Mouse (Mus musculus): ENCODE results near the gene Ddi2.
"Not testable (repeated sequence)": the region's sequence is repeated elsewhere in the genome, so short reads cannot be mapped to it uniquely, and the experiment has no call there.

Ddi2 gene

GRCm38 (mm10) chr4:141722731-141723672 is at the start of gene Ddi2:
Gene Ddi2 (minus strand): TSS chr4:141723419.
- peak; percentile 76 for ATAC-seq (ENCODE audit: insufficient number of reproducible peaks, low FRiP score, low TSS enrichment)

GRCm38 (mm10) chr4:141773019-141773418 is 49.8 kb upstream of the Ddi2 start:
- not testable (repeated sequence) for ATAC-seq (ENCODE audit: insufficient number of reproducible peaks, low FRiP score, low TSS enrichment)

GRCm38 (mm10) chr4:141771823-141772222 is 48.6 kb upstream of the Ddi2 start:
- no peak for ATAC-seq (ENCODE audit: insufficient number of reproducible peaks, low FRiP score, low TSS enrichment)

GRCm38 (mm10) chr4:141769501-141770160 is 46.4 kb upstream of the Ddi2 start:
- ATAC-seq (ENCODE audit: insufficient number of reproducible peaks, low FRiP score, low TSS enrichment), result no peak

- peak; percentile 87; the same call in 1 of the 2 replicates for ATAC-seq (ENCODE audit: insufficient number of reproducible peaks, low FRiP score, low TSS enrichment)
Measured at GRCm38 (mm10) chr4:141767353-141768036, 44.3 kb upstream of the Ddi2 start.

- ATAC-seq (ENCODE audit: insufficient number of reproducible peaks, low FRiP score, low TSS enrichment), result no peak
Measured at GRCm38 (mm10) chr4:141766668-141767352, 43.6 kb upstream of the Ddi2 start.

GRCm38 (mm10) chr4:141766316-141766667 is 43.1 kb upstream of the Ddi2 start:
- ATAC-seq (ENCODE audit: insufficient number of reproducible peaks, low FRiP score, low TSS enrichment), result no peak

GRCm38 (mm10) chr4:141765008-141765407 is 41.8 kb upstream of the Ddi2 start:
- ATAC-seq (ENCODE audit: insufficient number of reproducible peaks, low FRiP score, low TSS enrichment), result no peak

- no peak for ATAC-seq (ENCODE audit: insufficient number of reproducible peaks, low FRiP score, low TSS enrichment)
Measured at GRCm38 (mm10) chr4:141763476-141763875, 40.3 kb upstream of the Ddi2 start.

- ATAC-seq (ENCODE audit: insufficient number of reproducible peaks, low FRiP score, low TSS enrichment), result no peak
Measured at GRCm38 (mm10) chr4:141762102-141762598, 38.9 kb upstream of the Ddi2 start.

- no peak for ATAC-seq (ENCODE audit: insufficient number of reproducible peaks, low FRiP score, low TSS enrichment)
Measured at GRCm38 (mm10) chr4:141760942-141761341, 37.7 kb upstream of the Ddi2 start.

- no peak for ATAC-seq (ENCODE audit: insufficient number of reproducible peaks, low FRiP score, low TSS enrichment)
Measured at GRCm38 (mm10) chr4:141758874-141759542, 35.8 kb upstream of the Ddi2 start.

- ATAC-seq (ENCODE audit: insufficient number of reproducible peaks, low FRiP score, low TSS enrichment), result no peak
Measured at GRCm38 (mm10) chr4:141757124-141757523, 33.9 kb upstream of the Ddi2 start.

- no peak for ATAC-seq (ENCODE audit: insufficient number of reproducible peaks, low FRiP score, low TSS enrichment)
Measured at GRCm38 (mm10) chr4:141755375-141755930, 32.2 kb upstream of the Ddi2 start.

- no peak for ATAC-seq (ENCODE audit: insufficient number of reproducible peaks, low FRiP score, low TSS enrichment)
Measured at GRCm38 (mm10) chr4:141752076-141752421, 28.8 kb upstream of the Ddi2 start.

- ATAC-seq (ENCODE audit: insufficient number of reproducible peaks, low FRiP score, low TSS enrichment), result no peak
Measured at GRCm38 (mm10) chr4:141751419-141752075, 28.3 kb upstream of the Ddi2 start.

- ATAC-seq (ENCODE audit: insufficient number of reproducible peaks, low FRiP score, low TSS enrichment), result no peak
Measured at GRCm38 (mm10) chr4:141750826-141751225, 27.6 kb upstream of the Ddi2 start.

GRCm38 (mm10) chr4:141749557-141749956 is 26.3 kb upstream of the Ddi2 start:
- no peak for ATAC-seq (ENCODE audit: insufficient number of reproducible peaks, low FRiP score, low TSS enrichment)
